Mouse (Mus musculus): ENCODE results near the gene Apol7a. TPM values are rescaled to one million over a fixed set of nuclear protein-coding genes. Genes with fewer than 3 reads are reported as not detected.
A peak's percentile ranks its signal among the peaks of the same experiment; 100 is the strongest.
"Not testable (repeated sequence)": the region's sequence is repeated elsewhere in the genome, so short reads cannot be mapped to it uniquely, and the experiment has no call there.

Gene Apol7a
- not detected for polyA plus RNA-seq (2017; shearing (Covaris generic))

- not testable (repeated sequence) for ATAC-seq
These were observed at the start of gene Apol7a for GRCm38 (mm10) chr15:77399027-77399426. Gene Apol7a (minus strand): TSS chr15:77399110.

GRCm38 (mm10) chr15:77447392-77447791, 48.5 kb upstream of the Apol7a start, which contains the start of gene Apol7b:
Gene Apol7b (minus strand): TSS chr15:77447492.
- ATAC-seq = not testable (repeated sequence)

GRCm38 (mm10) chr15:77445668-77446067, 46.8 kb upstream of the Apol7a start:
- ATAC-seq = not testable (repeated sequence)

- ATAC-seq = not testable (repeated sequence)
These were observed 45.8 kb upstream of the Apol7a start for GRCm38 (mm10) chr15:77444746-77445145.

GRCm38 (mm10) chr15:77428690-77429448, 30.0 kb upstream of the Apol7a start:
- not testable (repeated sequence) for ATAC-seq

GRCm38 (mm10) chr15:77422925-77423324, 24.0 kb upstream of the Apol7a start:
- not testable (repeated sequence) for ATAC-seq

- ATAC-seq = peak; percentile 67
These were observed 20.7 kb upstream of the Apol7a start for GRCm38 (mm10) chr15:77419657-77420056.

- ATAC-seq = peak; percentile 41
These were observed 17.9 kb upstream of the Apol7a start for GRCm38 (mm10) chr15:77416655-77417333.

GRCm38 (mm10) chr15:77415653-77416052, 16.7 kb upstream of the Apol7a start:
- not testable (repeated sequence) for ATAC-seq

GRCm38 (mm10) chr15:77412695-77413094, 13.8 kb upstream of the Apol7a start:
- ATAC-seq = peak; percentile 48

- ATAC-seq = not testable (repeated sequence)
These were observed 12.1 kb upstream of the Apol7a start, which contains the start of gene Apol9a for GRCm38 (mm10) chr15:77411035-77411434. Gene Apol9a (minus strand): TSS chr15:77411135.

GRCm38 (mm10) chr15:77406370-77406769, 7.5 kb upstream of the Apol7a start:
- ATAC-seq = peak; percentile 98

- ATAC-seq = not testable (repeated sequence)
These were observed 1.3 kb downstream of the Apol7a start for GRCm38 (mm10) chr15:77397450-77398132.

- ATAC-seq = not testable (repeated sequence)
These were observed 5.1 kb downstream of the Apol7a start for GRCm38 (mm10) chr15:77393832-77394231.

- ATAC-seq = no peak
These were observed 11.4 kb downstream of the Apol7a start for GRCm38 (mm10) chr15:77387462-77387861.

- no peak for ATAC-seq
These were observed 14.4 kb downstream of the Apol7a start for GRCm38 (mm10) chr15:77384340-77385030.

GRCm38 (mm10) chr15:77382880-77383279, 16.0 kb downstream of the Apol7a start:
- ATAC-seq = no peak

- ATAC-seq = no peak
These were observed 16.5 kb downstream of the Apol7a start for GRCm38 (mm10) chr15:77382271-77382850.

GRCm38 (mm10) chr15:77381481-77381880, 17.4 kb downstream of the Apol7a start:
- ATAC-seq = no peak

- no peak for ATAC-seq
These were observed 19.0 kb downstream of the Apol7a start for GRCm38 (mm10) chr15:77379921-77380320.

- ATAC-seq = no peak
These were observed 21.5 kb downstream of the Apol7a start for GRCm38 (mm10) chr15:77377419-77377818.

GRCm38 (mm10) chr15:77376920-77377319, 22.0 kb downstream of the Apol7a start:
- no peak for ATAC-seq

All from inflammation-experienced regulatory T-cells, adult 6 months (primary cell).